Mouse (Mus musculus) lung, adult 2 months (tissue): ENCODE data around the gene Limch1. TPM values are rescaled to one million over a fixed set of nuclear protein-coding genes. Genes with fewer than 3 reads are reported as not detected.

Source experiments
- DNase-seq: peaks from one replicate; pipeline ENCODE4 v3.0.0; 2022
- H3K4me1 ChIP-seq: fragments of 200-500 bp; 2 replicates; pipeline ENCODE4 v1.6.1; 2011; ENCODE audit warnings: low read length; ENCODE audit not compliant: control insufficient read depth, insufficient read depth
- H3K4me3 ChIP-seq: fragments of 200-500 bp; replicated peaks from 2 replicates; pipeline ENCODE3; 2011; ENCODE audit warnings: low read depth, mild to moderate bottlenecking, control low read depth, low read length; ENCODE audit errors: extremely low read depth
- CTCF ChIP-seq: fragments of 200-500 bp; IDR thresholded peaks from 2 replicates; pipeline ENCODE4 v1.5.1; 2011; ENCODE audit warnings: mild to moderate bottlenecking, low read length, control low read depth; ENCODE audit not compliant: insufficient read depth
- POLR2A ChIP-seq: fragments of 200-500 bp; IDR thresholded peaks from 2 replicates; pipeline ENCODE4 v1.6.1; 2011; ENCODE audit warnings: low read depth, mild to moderate bottlenecking, control low read depth, low read length, borderline replicate concordance; ENCODE audit errors: extremely low read depth
- WGBS: fragments of 180-500 bp; shearing (Covaris S2); methylation state at CpG from one replicate; pipeline ENCODE4 v1.1.7; 2018; 5-methylcytosine and 5-hydroxymethylcytosine counted together
- polyA plus RNA-seq: library from polyadenylated mRNA; depleted of rRNA; stranded (reverse); fragments of >200 nt; gene quantifications from 2 replicates; pipeline ENCODE4 v1.2.3, GENCODE M21; 2012

Gene Limch1
- polyA plus RNA-seq, 1 experiment = 242 TPM

DNA sequence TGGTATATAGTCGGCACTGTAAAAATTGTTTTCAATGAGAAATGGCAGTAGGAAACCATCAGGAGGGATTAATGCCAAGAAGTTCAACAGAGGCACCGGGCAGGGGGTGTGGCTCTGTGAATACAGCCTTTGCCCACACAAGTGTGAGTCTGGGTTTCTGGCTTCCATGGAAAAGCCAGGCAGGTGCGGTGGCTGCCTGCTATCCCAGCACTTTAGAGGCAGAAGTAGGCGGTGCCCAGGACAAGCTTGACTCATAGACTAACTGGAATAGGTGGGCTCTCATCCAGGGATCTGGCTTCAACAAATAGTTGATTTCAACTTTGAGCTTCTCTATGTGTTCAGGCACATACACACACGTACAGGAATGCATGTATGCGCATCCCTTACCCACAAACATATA is 55.4 kb downstream of the Limch1 start:
- Histone ChIP-seq H3K4me3 (no peak overlapping the region), H3K4me1 (peaks cover 40% of the 10 kb centered on the region)
- WGBS = 55% methylated on average over 6 of the region's 6 CpGs
- TF ChIP-seq POLR2A (no peak), CTCF (no peak)
- no peak for DNase-seq

- 41% methylated on average over 10 of the region's 10 CpGs for WGBS
- DNase-seq = no peak
- TF ChIP-seq POLR2A (no peak), CTCF (no peak)
- peaks cover 39% of the 10 kb centered on the region for H3K4me1 ChIP-seq
- H3K4me3 ChIP-seq = no peak overlapping the region
Observed at GRCm38 (mm10) chr5:66802196-66802595, 56.6 kb downstream of the Limch1 start.

GRCm38 (mm10) chr5:66806335-66806734 is 60.7 kb downstream of the Limch1 start:
- Histone ChIP-seq H3K4me1 (peaks cover 6% of the 10 kb centered on the region), H3K4me3 (no peak overlapping the region)
- WGBS = 89% methylated on average over 7 of the region's 7 CpGs
- TF ChIP-seq CTCF (no peak), POLR2A (no peak)
- no peak for DNase-seq

GRCm38 (mm10) chr5:66807737-66808136 is 62.1 kb downstream of the Limch1 start:
- no peaks in the 10 kb centered on the region for H3K4me1 ChIP-seq
- TF ChIP-seq CTCF (no peak), POLR2A (no peak)
- 75% methylated on average over 6 of the region's 6 CpGs for WGBS
- H3K4me3 ChIP-seq = no peak overlapping the region
- no peak for DNase-seq

- TF ChIP-seq POLR2A (no peak), CTCF (no peak)
- DNase-seq = no peak
Observed at GRCm38 (mm10) chr5:66809016-66809570, 63.5 kb downstream of the Limch1 start.

GRCm38 (mm10) chr5:66810396-66810795 is 64.8 kb downstream of the Limch1 start:
- 64% methylated on average over 2 of the region's 2 CpGs for WGBS
- TF ChIP-seq CTCF (no peak), POLR2A (no peak)
- Histone ChIP-seq H3K4me1 (no peaks in the 10 kb centered on the region), H3K4me3 (no peak overlapping the region)
- no peak for DNase-seq

More at GRCm38 (mm10) chr5:66809016-66809570, 63.5 kb downstream of the Limch1 start:
- Histone ChIP-seq H3K4me1 (no peaks in the 10 kb centered on the region), H3K4me3 (no peak overlapping the region)
- WGBS = 82% methylated on average over 9 of the region's 9 CpGs

- no peak for DNase-seq
- Histone ChIP-seq H3K4me1 (no peaks in the 10 kb centered on the region), H3K4me3 (no peak overlapping the region)
- WGBS = 88% methylated on average over 3 of the region's 3 CpGs
- no peak for TF ChIP-seq CTCF
- no peak for TF ChIP-seq POLR2A
Observed at GRCm38 (mm10) chr5:66814674-66815073, 69.0 kb downstream of the Limch1 start.

- WGBS = 28% methylated on average over 6 of the region's 6 CpGs
Observed at GRCm38 (mm10) chr5:66815877-66816276, 70.2 kb downstream of the Limch1 start.

GRCm38 (mm10) chr5:66816751-66817150 is 71.1 kb downstream of the Limch1 start:
- peak; percentile 36 for DNase-seq
- TF ChIP-seq POLR2A (no peak), CTCF (no peak)
- H3K4me1 ChIP-seq = no peaks in the 10 kb centered on the region
- WGBS = 50% methylated on average over 18 of the region's 18 CpGs
- peak overlapping the region; percentile 44 for H3K4me3 ChIP-seq

More at GRCm38 (mm10) chr5:66815877-66816276, 70.2 kb downstream of the Limch1 start:
- H3K4me3 ChIP-seq = no peak overlapping the region
- H3K4me1 ChIP-seq = no peaks in the 10 kb centered on the region
- no peak for DNase-seq
- TF ChIP-seq POLR2A = no peak
- TF ChIP-seq CTCF = no peak

- DNase-seq = no peak
- Histone ChIP-seq H3K4me1 (no peaks in the 10 kb centered on the region), H3K4me3 (no peak overlapping the region)
- WGBS = 89% methylated on average over 8 of the region's 8 CpGs
- TF ChIP-seq POLR2A (no peak), CTCF (no peak)
Observed at GRCm38 (mm10) chr5:66817184-66817956, 71.7 kb downstream of the Limch1 start.
